Mouse (Mus musculus) hindbrain, embryonic 14.5 days (tissue): ENCODE results near the gene Grk1. TPM values are rescaled to one million over a fixed set of nuclear protein-coding genes. Genes with fewer than 3 reads are reported as not detected.
A peak's percentile ranks its signal among the peaks of the same experiment; 100 is the strongest.

Experiments used
- ATAC-seq: fragments of 200-750 bp; cut with Nextera tagmentation; 2 replicates; pipeline ENCODE4 v1.8.0; 2017; ENCODE audit warnings: moderate number of reproducible peaks, mild to moderate bottlenecking, moderate TSS enrichment, moderate library complexity; ENCODE audit not compliant: low FRiP score
- DNase-seq: peaks from one replicate; pipeline ENCODE4 v3.0.0-alpha.2; 2015; ENCODE audit warnings: low spot score
- H3K27ac ChIP-seq: fragments of 300-500 bp; sonication (generic); 2 replicates; pipeline ENCODE4 v1.5.1; 2014; ENCODE audit warnings: mild to moderate bottlenecking, moderate library complexity
- H3K27me3 ChIP-seq: fragments of 300-500 bp; sonication (generic); 2 replicates; pipeline ENCODE4 v1.6.1; 2014; ENCODE audit warnings: mild to moderate bottlenecking, low read length, mixed read lengths; ENCODE audit not compliant: control insufficient read depth, insufficient read depth
- H3K36me3 ChIP-seq: fragments of 300-500 bp; sonication (generic); replicated peaks from 2 replicates; pipeline ENCODE4 v1.6.1; 2014; ENCODE audit not compliant: control insufficient read depth, insufficient read depth
- H3K4me1 ChIP-seq: fragments of 300-500 bp; sonication (generic); replicated peaks from 2 replicates; pipeline ENCODE4 v1.6.1; 2014; ENCODE audit warnings: antibody characterized with exemption, low read length, mixed read lengths; ENCODE audit not compliant: control insufficient read depth, insufficient read depth
- H3K4me2 ChIP-seq: fragments of 300-500 bp; sonication (generic); replicated peaks from 2 replicates; pipeline ENCODE4 v1.6.1; 2014; ENCODE audit warnings: mild to moderate bottlenecking, moderate library complexity
- H3K4me3 ChIP-seq: fragments of 300-500 bp; sonication (generic); replicated peaks from 2 replicates; pipeline ENCODE4 v1.5.1; 2014; ENCODE audit warnings: mild to moderate bottlenecking, low read length
- H3K9ac ChIP-seq: fragments of 300-500 bp; sonication (generic); 2 replicates; pipeline ENCODE4 v1.6.1; 2014
- H3K9me3 ChIP-seq: fragments of 300-500 bp; sonication (generic); 2 replicates; pipeline ENCODE4 v1.6.1; 2016; ENCODE audit warnings: low read length; ENCODE audit not compliant: control insufficient read depth
- WGBS: fragments of 180-500 bp; shearing (Covaris S2); extraction: QIAGEN DNeasy Blood & Tissue Kit; methylation state at CpG from one replicate; pipeline ENCODE4 v1.1.7; 2014; 5-methylcytosine and 5-hydroxymethylcytosine counted together
- polyA plus RNA-seq: library from polyadenylated mRNA; unstranded; fragments of >200 nt; fragmentation: Nextera tagmentation; extraction: Ambion mirVana; gene quantifications from 2 replicates; pipeline ENCODE4 v1.2.1, GENCODE M21; 2014

The Grk1 gene
- polyA plus RNA-seq, 1 experiment from 2014 or later = not detected

GRCm38 (mm10) chr8:13415879-13416278 lies 11.0 kb downstream of the Grk1 start:
- no peak overlapping the region for H3K4me2 ChIP-seq
- no peaks in the 10 kb centered on the region for H3K36me3 ChIP-seq
- no peaks in the 10 kb centered on the region for H3K9me3 ChIP-seq
- no peak for ATAC-seq
- DNase-seq = no peak
- no peaks in the 10 kb centered on the region for H3K4me1 ChIP-seq
- no peak overlapping the region for H3K27ac ChIP-seq
- 82% methylated on average over 10 of the region's 10 CpGs for WGBS
- no peak overlapping the region for H3K9ac ChIP-seq
- no peaks in the 10 kb centered on the region for H3K27me3 ChIP-seq
- no peak overlapping the region for H3K4me3 ChIP-seq

GRCm38 (mm10) chr8:13419111-13419639 lies 14.3 kb downstream of the Grk1 start:
- no peaks in the 10 kb centered on the region for H3K4me1 ChIP-seq
- H3K27me3 ChIP-seq = no peaks in the 10 kb centered on the region
- ATAC-seq (no peak), DNase-seq (no peak)
- no peak overlapping the region for H3K9ac ChIP-seq
- no peak overlapping the region for H3K4me2 ChIP-seq
- H3K36me3 ChIP-seq = no peaks in the 10 kb centered on the region
- H3K27ac ChIP-seq = no peak overlapping the region
- WGBS = 74% methylated on average over 2 of the region's 2 CpGs
- no peaks in the 10 kb centered on the region for H3K9me3 ChIP-seq
- no peak overlapping the region for H3K4me3 ChIP-seq

DNA sequence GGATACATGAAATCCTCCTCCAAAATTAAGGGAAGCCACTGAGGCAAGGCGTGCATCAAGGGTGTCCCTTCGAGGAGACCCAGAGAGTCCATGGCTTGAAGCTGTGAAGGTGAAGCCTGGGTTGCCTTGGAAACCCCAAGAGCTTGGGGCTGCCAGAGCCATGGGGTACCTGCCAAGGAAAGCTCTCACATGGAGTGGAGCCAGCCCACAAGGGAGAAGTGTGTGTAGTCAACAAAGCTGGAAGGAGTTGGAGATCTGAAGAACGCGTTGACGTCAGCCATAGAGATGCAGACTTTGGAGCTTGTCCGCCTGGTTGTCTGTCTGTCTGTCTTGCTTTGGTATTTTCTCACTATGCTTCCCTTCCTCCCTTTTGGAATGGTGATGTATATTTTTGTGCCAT lies 16.1 kb downstream of the Grk1 start:
- Histone ChIP-seq H3K4me1 (no peaks in the 10 kb centered on the region), H3K9ac (no peak overlapping the region), H3K4me3 (no peak overlapping the region), H3K9me3 (no peaks in the 10 kb centered on the region), H3K27ac (no peak overlapping the region), H3K4me2 (no peak overlapping the region), H3K27me3 (no peaks in the 10 kb centered on the region), H3K36me3 (no peaks in the 10 kb centered on the region)
- WGBS = 94% methylated on average over 6 of the region's 6 CpGs
- DNase-seq (no peak), ATAC-seq (no peak)

DNA sequence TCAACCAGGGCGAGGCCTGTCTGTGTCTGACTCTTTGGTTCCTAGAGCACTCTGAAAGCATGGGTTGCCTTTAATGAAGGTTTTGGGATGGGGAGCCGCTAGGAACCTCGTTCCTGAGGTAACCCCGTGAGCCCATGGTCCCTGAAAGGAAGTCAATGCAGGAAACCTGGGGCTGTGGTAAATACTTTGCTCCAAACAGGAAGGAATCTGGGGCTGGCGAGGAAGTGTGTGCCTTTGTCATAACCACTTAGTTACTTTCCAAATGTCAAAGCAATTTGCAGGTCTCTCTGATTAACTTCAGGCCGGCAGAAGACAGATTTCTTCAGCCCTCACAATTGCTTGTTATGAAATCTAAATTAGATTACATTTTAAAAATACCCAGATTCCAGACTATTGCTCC lies 22.5 kb downstream of the Grk1 start:
- WGBS = 81% methylated on average over 6 of the region's 6 CpGs
- Histone ChIP-seq H3K36me3 (no peaks in the 10 kb centered on the region), H3K4me2 (no peak overlapping the region), H3K9me3 (no peaks in the 10 kb centered on the region), H3K4me1 (no peaks in the 10 kb centered on the region), H3K4me3 (no peak overlapping the region), H3K27ac (no peak overlapping the region), H3K9ac (no peak overlapping the region), H3K27me3 (no peaks in the 10 kb centered on the region)
- ATAC-seq = no peak
- DNase-seq = no peak

DNA sequence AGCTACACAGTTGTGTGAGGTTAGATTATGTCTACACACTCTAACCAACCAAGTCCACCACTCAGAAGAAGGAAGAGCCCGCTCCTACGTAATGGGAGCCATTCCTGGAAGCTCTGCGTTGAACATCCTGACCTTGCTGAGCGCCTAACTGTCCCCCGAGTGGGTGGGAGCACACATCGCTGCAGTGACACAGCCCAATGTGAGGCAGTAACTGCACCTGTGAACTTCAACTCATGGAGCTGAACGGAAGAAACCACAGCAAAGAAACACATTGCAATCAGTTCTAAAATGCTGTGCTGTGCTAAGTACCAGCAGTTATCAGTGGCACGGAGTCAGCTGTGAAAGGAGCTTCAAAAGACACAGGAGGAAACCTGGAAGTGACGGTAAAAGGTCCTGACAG lies 23.3 kb downstream of the Grk1 start:
- no peak for ATAC-seq
- no peak for DNase-seq
- Histone ChIP-seq H3K4me2 (no peak overlapping the region), H3K9ac (no peak overlapping the region), H3K36me3 (no peaks in the 10 kb centered on the region), H3K27me3 (no peaks in the 10 kb centered on the region), H3K4me1 (no peaks in the 10 kb centered on the region), H3K9me3 (no peaks in the 10 kb centered on the region), H3K27ac (no peak overlapping the region), H3K4me3 (no peak overlapping the region)
- WGBS = 90% methylated on average over 9 of the region's 9 CpGs

DNA sequence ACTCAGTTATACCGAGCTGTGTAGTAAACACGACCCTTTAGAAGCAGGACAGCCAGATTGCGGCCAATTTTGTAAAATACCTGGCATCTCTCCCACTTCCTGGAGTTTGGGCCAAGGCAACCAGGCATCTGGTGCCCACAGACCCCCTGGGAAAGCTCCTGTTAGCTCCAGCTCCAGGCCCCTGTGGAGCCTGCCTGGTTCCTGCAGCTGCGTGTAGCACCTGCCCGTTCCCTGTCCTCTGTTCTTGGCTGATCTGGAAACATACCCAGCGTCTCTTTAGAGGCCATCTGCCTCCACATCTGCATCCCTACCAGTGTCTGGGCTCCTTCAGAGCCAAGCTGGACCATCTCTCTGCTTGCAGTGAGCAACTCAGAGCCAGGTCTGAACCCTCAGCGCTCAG lies 25.5 kb downstream of the Grk1 start:
- ATAC-seq = no peak
- DNase-seq = no peak
- Histone ChIP-seq H3K9ac (no peak overlapping the region), H3K36me3 (no peaks in the 10 kb centered on the region), H3K4me3 (no peak overlapping the region), H3K9me3 (no peaks in the 10 kb centered on the region), H3K27ac (0 out of 2 replicates have a peak overlapping the region, but pooled peaks have one; percentile 14), H3K4me1 (no peaks in the 10 kb centered on the region), H3K27me3 (peaks cover 13% of the 10 kb centered on the region), H3K4me2 (no peak overlapping the region)
- 68% methylated on average over 7 of the region's 7 CpGs for WGBS

- DNase-seq = no peak
- Histone ChIP-seq H3K4me3 (no peak overlapping the region), H3K27me3 (peaks cover 17% of the 10 kb centered on the region), H3K4me1 (no peaks in the 10 kb centered on the region), H3K9me3 (no peaks in the 10 kb centered on the region), H3K9ac (no peak overlapping the region), H3K27ac (0 out of 2 replicates have a peak overlapping the region, but pooled peaks have one; percentile 14), H3K36me3 (no peaks in the 10 kb centered on the region), H3K4me2 (no peak overlapping the region)
- no peak for ATAC-seq
Measured at GRCm38 (mm10) chr8:13430866-13431265, 26.0 kb downstream of the Grk1 start.

GRCm38 (mm10) chr8:13433130-13433529 lies 28.2 kb downstream of the Grk1 start:
- Histone ChIP-seq H3K4me3 (no peak overlapping the region), H3K27me3 (peaks cover 19% of the 10 kb centered on the region), H3K9ac (no peak overlapping the region), H3K4me1 (no peaks in the 10 kb centered on the region), H3K36me3 (no peaks in the 10 kb centered on the region), H3K9me3 (no peaks in the 10 kb centered on the region), H3K4me2 (no peak overlapping the region), H3K27ac (no peak overlapping the region)
- 77% methylated on average over 5 of the region's 5 CpGs for WGBS
- no peak for DNase-seq
- ATAC-seq = no peak

DNA sequence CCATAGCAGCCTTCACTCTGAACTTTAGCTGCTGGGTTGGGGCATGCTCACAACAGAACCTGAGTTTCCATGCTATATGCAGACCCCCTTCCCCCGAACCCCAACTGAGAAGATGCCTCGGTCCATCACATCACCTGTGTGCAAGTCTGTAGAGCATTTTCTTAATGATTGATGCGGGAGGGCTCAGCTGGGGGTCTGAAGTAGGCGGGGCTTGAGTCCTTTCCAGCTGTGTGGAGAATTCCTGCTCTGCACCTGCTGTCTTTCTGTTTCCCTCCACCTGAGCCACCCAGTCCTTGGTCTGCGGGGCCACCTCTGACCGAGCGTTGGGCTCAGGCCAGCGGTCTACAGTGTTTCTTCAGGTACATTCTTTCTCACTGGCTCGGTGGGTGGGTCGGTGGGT lies 30.0 kb downstream of the Grk1 start, which contains the start of gene Tmem255b:
Tmem255b (plus strand) TSS at position 301 of the 400 bp plus-strand sequence.
- no peak for DNase-seq
- 20% methylated on average over 10 of the region's 10 CpGs for WGBS
- ATAC-seq = no peak
- H3K4me1 ChIP-seq = no peaks in the 10 kb centered on the region
- H3K4me3 ChIP-seq = no peak within 1 kb of the TSS
- H3K36me3 ChIP-seq = no peaks in the 10 kb centered on the region
- no peaks in the 10 kb centered on the region for H3K9me3 ChIP-seq
- no peak within 1 kb of the TSS for H3K27ac ChIP-seq
- H3K4me2 ChIP-seq = no peak within 1 kb of the TSS; the same call in 1 of the 2 replicates
- peaks cover 19% of the 10 kb centered on the region for H3K27me3 ChIP-seq
- no peak within 1 kb of the TSS for H3K9ac ChIP-seq

GRCm38 (mm10) chr8:13436052-13436451 lies 31.2 kb downstream of the Grk1 start:
- Histone ChIP-seq H3K4me1 (no peaks in the 10 kb centered on the region), H3K36me3 (no peaks in the 10 kb centered on the region), H3K9ac (no peak overlapping the region), H3K4me2 (no peak overlapping the region), H3K9me3 (no peaks in the 10 kb centered on the region), H3K27me3 (peaks cover 19% of the 10 kb centered on the region), H3K4me3 (no peak overlapping the region), H3K27ac (no peak overlapping the region)
- no peak for ATAC-seq
- 15% methylated on average over 8 of the region's 8 CpGs for WGBS
- DNase-seq = no peak
